11 mouse cellular contexts compared by ENCODE assay signal in the genomic region with DNA sequence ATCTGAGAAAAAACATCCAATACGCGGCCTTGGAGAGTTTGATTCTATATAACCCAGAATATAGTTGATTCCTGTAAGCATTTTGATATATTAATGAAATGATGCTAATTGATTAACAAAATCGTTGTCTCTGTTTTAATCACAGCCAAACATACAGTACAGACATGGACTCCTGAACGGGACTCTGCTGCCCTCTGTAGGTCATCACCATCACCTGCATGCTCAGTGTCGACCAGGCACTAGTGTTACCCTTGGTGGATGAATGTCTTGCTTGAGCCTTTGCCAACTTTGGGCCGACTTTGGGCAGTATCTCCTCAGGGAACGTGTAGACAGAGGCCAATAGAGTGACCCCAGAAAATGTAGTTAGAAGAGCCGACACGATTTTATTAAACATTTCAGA. TPM values are rescaled to one million over a fixed set of nuclear protein-coding genes. Genes with fewer than 3 reads are reported as not detected.
DNase-seq lines count a peak whose midpoint lies in the region; ATAC-seq and TF ChIP-seq lines count a peak whose summit lies in the region.
"Had no signal": no experiment of that assay in that cellular context is flagged by ENCODE, and none has a peak within 500 bp of the region (broad histone marks: within the 10 kb centered on the region; RNA-seq: fewer than 3 reads in every experiment).

No protein-coding gene starts in this region.

- intact Hi-C loops in heart, postnatal 10 days (cut with DNase I) = no loop called here

- H3K27ac ChIP-seq in embryonic fibroblast, embryonic 13.5 days (ENCODE audit: insufficient read depth, low read length) = no peak overlapping the region

- no peak overlapping the region for H3K4me3 ChIP-seq in E14TG2a.4 (replicated peaks; ENCODE audit: low read length)
- H3K4me3 ChIP-seq in embryonic fibroblast, embryonic 13.5 days (ENCODE audit: insufficient read depth, low read length) = no peak overlapping the region

- ATAC-seq in megakaryocyte progenitor cell, adult 5-6 weeks (replicated peaks; ENCODE audit: poor library complexity) = peak; percentile 89

- H3K4me1 ChIP-seq in E14TG2a.4 (replicated peaks; ENCODE audit: low read depth, low read length) = no peaks in the 10 kb centered on the region
- no peaks in the 10 kb centered on the region for H3K4me1 ChIP-seq in embryonic fibroblast, embryonic 13.5 days (ENCODE audit: control insufficient read depth, insufficient read depth, low read length)

- no peaks in the 10 kb centered on the region for H3K9me3 ChIP-seq in E14TG2a.4 (ENCODE audit: low read length)

- DNase-seq in heart, postnatal 10 days = peak; percentile 42 to 57
- no peak for DNase-seq in heart, adult 9 months (ENCODE audit: low spot score in 2 of 2)
- DNase-seq in adrenal gland, postnatal 10 days = peak; percentile 72
- peak; percentile 40 for DNase-seq in kidney, postnatal 14 days
- DNase-seq in spleen, postnatal 36 days (ENCODE audit: low spot score in 2 of 2) = no peak

- peak; percentile 60 for TF ChIP-seq CTCF in E14TG2a.4 (conservative IDR thresholded peaks at IDR 0.05; ENCODE audit: low read length)
- peak; percentile 75; the same call in 1 of the 2 replicates for TF ChIP-seq CTCF in embryonic fibroblast, embryonic 13.5 days (IDR thresholded peaks at IDR 0.05; ENCODE audit: borderline replicate concordance, insufficient read depth, low read length)

- no peaks in the 10 kb centered on the region for H3K27me3 ChIP-seq in E14TG2a.4 (ENCODE audit: insufficient read depth, low read length)

- no peak for TF ChIP-seq POLR2A in embryonic fibroblast, embryonic 13.5 days (IDR thresholded peaks at IDR 0.05; ENCODE audit: low read depth, low read length)

- no peaks in the 10 kb centered on the region for H3K36me3 ChIP-seq in E14TG2a.4 (ENCODE audit: insufficient read depth, low read length)

RNA-seq across cellular contexts. Expression of gene Krtap7-1, which starts 9.5 kb away (rescaled TPM):
- total RNA-seq in heart, postnatal 10 days (2021) = not detected
- not detected for total RNA-seq in adrenal gland, postnatal 10 days (2021)
- not detected in 2 replicates for polyA plus RNA-seq in embryonic fibroblast, embryonic 13.5 days (2011; ENCODE audit: insufficient read length, low read depth, missing spikeins)
- not detected in 2 replicates for total RNA-seq in megakaryocyte progenitor cell, adult 5-6 weeks (2015)
- not detected in 2 replicates for total RNA-seq in megakaryocyte progenitor cell, adult 5-6 weeks (2017)
- total RNA-seq: adrenal gland, postnatal 4 days had no signal
- polyA plus RNA-seq: large intestine, adult 2 months; neural tube, embryonic 14.5 days had no signal

RNA-seq across cellular contexts. Expression of gene Krtap8-1, which starts 29.9 kb away (rescaled TPM):
- total RNA-seq in heart, postnatal 10 days (2021) = not detected
- total RNA-seq in adrenal gland, postnatal 10 days (2021) = not detected
- polyA plus RNA-seq in embryonic fibroblast, embryonic 13.5 days (2011; ENCODE audit: insufficient read length, low read depth, missing spikeins) = not detected in 2 replicates
- not detected in 2 replicates for total RNA-seq in megakaryocyte progenitor cell, adult 5-6 weeks (2015)
- not detected in 2 replicates for total RNA-seq in megakaryocyte progenitor cell, adult 5-6 weeks (2017)
- total RNA-seq: adrenal gland, postnatal 4 days had no signal
- polyA plus RNA-seq: large intestine, adult 2 months; neural tube, embryonic 14.5 days had no signal

RNA-seq across cellular contexts. Expression of gene Krtap11-1, which starts 53.3 kb away (rescaled TPM):
- not detected for total RNA-seq in heart, postnatal 10 days (2021)
- not detected for total RNA-seq in adrenal gland, postnatal 10 days (2021)
- polyA plus RNA-seq in embryonic fibroblast, embryonic 13.5 days (2011; ENCODE audit: insufficient read length, low read depth, missing spikeins) = not detected in 2 replicates
- total RNA-seq in megakaryocyte progenitor cell, adult 5-6 weeks (2015) = not detected in 2 replicates
- not detected in 2 replicates for total RNA-seq in megakaryocyte progenitor cell, adult 5-6 weeks (2017)
- total RNA-seq: adrenal gland, postnatal 4 days had no signal
- polyA plus RNA-seq: large intestine, adult 2 months; neural tube, embryonic 14.5 days had no signal

Comparison
In these comparisons a context has a peak if more than half of its experiments do, and no peak if none do; other contexts are left out.
1. DNase-seq: peak in heart, postnatal 10 days (2 of 2), adrenal gland, postnatal 10 days (single experiment) and kidney, postnatal 14 days (single experiment); none in heart, adult 9 months (0 of 2) and spleen, postnatal 36 days (0 of 2).